Mouse (Mus musculus): ENCODE measurements at regions not wholly inside any gene's neighbourhood (a gene's known extent, or its start where the extent isn't known, plus 50 kb on each side); places are given as distances from the start of the nearest gene placed in this dataset.

DNA sequence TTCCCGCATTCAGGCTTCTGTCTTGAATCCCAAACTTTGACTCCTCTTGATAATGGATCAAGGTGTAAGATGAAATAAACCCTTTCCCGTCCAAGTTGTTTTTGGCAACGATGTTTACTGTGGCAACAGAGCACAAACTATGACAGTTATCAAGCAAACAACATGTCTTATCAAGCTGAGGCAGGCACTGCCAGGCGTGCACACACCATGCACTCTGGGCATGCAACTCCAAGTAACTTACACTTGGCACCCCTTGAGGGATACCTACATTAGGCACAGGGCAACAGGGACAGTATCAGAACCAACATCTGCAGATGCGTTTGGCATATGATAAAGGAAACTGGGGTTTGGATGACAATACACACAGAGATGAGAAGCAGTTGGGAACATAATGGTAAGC is 108.8 kb upstream of the Chrna7 start:
- TF ChIP-seq POLR2A (IDR thresholded peaks at IDR 0.05; ENCODE audit: insufficient read depth, low read depth, low read length) (no peak), CTCF (IDR thresholded peaks at IDR 0.05) (no peak)
